In the genomic region with DNA sequence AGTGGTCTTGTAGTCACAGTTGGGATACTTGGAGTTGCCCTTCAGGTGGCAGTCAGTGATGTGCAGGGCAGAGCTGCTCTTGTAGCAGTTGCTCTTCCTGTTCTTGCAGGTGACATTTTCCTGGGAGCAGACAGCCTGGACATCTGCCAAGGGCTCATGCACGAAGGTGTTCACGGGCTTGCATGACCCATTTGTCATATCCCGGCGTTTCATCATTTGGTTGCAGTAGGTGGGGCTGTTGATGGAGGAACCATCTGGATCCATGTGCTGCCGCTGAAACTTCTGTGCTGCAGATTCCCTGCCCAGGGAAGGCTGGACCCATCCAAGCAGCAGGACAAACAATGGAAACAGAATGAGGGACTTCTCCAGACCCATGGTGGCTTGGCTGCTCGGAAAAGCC, we compare ENCODE assay signal across 33 mouse cellular contexts. TPM values are rescaled to one million over a fixed set of nuclear protein-coding genes. Genes with fewer than 3 reads are reported as not detected.
DNase-seq lines count a peak whose midpoint lies in the region; ATAC-seq lines count a peak whose summit lies in the region.
"Had no signal": no experiment of that assay in that cellular context is flagged by ENCODE, and none has a peak within 500 bp of the region (broad histone marks: within the 10 kb centered on the region; RNA-seq: fewer than 3 reads in every experiment).

No protein-coding gene starts in this region.

- H3K4me3 ChIP-seq in heart, embryonic 10.5 days = no peak overlapping the region
- H3K4me3 ChIP-seq in liver, embryonic 12.5 days = no peak overlapping the region
- no peak overlapping the region for H3K4me3 ChIP-seq in liver, embryonic 11.5 days (ENCODE audit: low read depth, low read length)
- H3K4me3 ChIP-seq in neural tube, embryonic 15.5 days (replicated peaks) = no peak overlapping the region
- H3K4me3 ChIP-seq: embryonic facial prominence, embryonic 12.5 days; forebrain, embryonic 10.5 days; forebrain, embryonic 15.5 days; heart, embryonic 12.5 days; lung, embryonic 15.5 days had no signal

- H3K9me3 ChIP-seq in heart, embryonic 10.5 days = no peaks in the 10 kb centered on the region
- H3K9me3 ChIP-seq in liver, embryonic 12.5 days (replicated peaks) = no peaks in the 10 kb centered on the region
- H3K9me3 ChIP-seq in liver, embryonic 11.5 days (ENCODE audit: control insufficient read depth, low read length) = no peaks in the 10 kb centered on the region
- no peaks in the 10 kb centered on the region for H3K9me3 ChIP-seq in neural tube, embryonic 15.5 days (replicated peaks)
- H3K9me3 ChIP-seq: embryonic facial prominence, embryonic 12.5 days; forebrain, embryonic 10.5 days; forebrain, embryonic 15.5 days; G1E; heart, embryonic 12.5 days; lung, embryonic 15.5 days had no signal

- no peaks in the 10 kb centered on the region for H3K36me3 ChIP-seq in heart, embryonic 10.5 days
- H3K36me3 ChIP-seq in liver, embryonic 12.5 days = no peaks in the 10 kb centered on the region
- H3K36me3 ChIP-seq in liver, embryonic 11.5 days (ENCODE audit: control insufficient read depth, insufficient read depth, low read length) = no peaks in the 10 kb centered on the region
- H3K36me3 ChIP-seq in neural tube, embryonic 15.5 days = no peaks in the 10 kb centered on the region
- H3K36me3 ChIP-seq: embryonic facial prominence, embryonic 12.5 days; forebrain, embryonic 10.5 days; forebrain, embryonic 15.5 days; G1E; heart, embryonic 12.5 days; lung, embryonic 15.5 days had no signal

- no peak for ATAC-seq in liver, embryonic 12.5 days
- no peak for ATAC-seq in liver, embryonic 11.5 days (replicated peaks; ENCODE audit: low FRiP score)
- ATAC-seq in neural tube, embryonic 15.5 days (ENCODE audit: low FRiP score) = no peak
- ATAC-seq: forebrain, embryonic 15.5 days; inflammation-experienced regulatory T-cells, adult 6 months; midbrain, embryonic 16.5 days had no signal

- WGBS in heart, embryonic 10.5 days = 84% methylated on average over 6 of the region's 6 CpGs
- 88% methylated on average over 6 of the region's 6 CpGs for WGBS in liver, embryonic 12.5 days (ENCODE audit: insufficient replicate concordance)
- 88% methylated on average over 6 of the region's 6 CpGs for WGBS in liver, embryonic 11.5 days
- 87% methylated on average over 6 of the region's 6 CpGs for WGBS in neural tube, embryonic 15.5 days

- H3K4me1 ChIP-seq in heart, embryonic 10.5 days = 0 out of 2 replicates have a peak, but pooled peaks cover 6% of the 10 kb centered on the region
- H3K4me1 ChIP-seq in liver, embryonic 12.5 days = peaks cover 94% of the 10 kb centered on the region
- peaks cover 41% of the 10 kb centered on the region for H3K4me1 ChIP-seq in liver, embryonic 11.5 days (replicated peaks; ENCODE audit: control insufficient read depth, insufficient read depth, low read length)
- no peaks in the 10 kb centered on the region for H3K4me1 ChIP-seq in neural tube, embryonic 15.5 days
- H3K4me1 ChIP-seq: embryonic facial prominence, embryonic 12.5 days; forebrain, embryonic 15.5 days; lung, embryonic 15.5 days had no signal

- H3K27ac ChIP-seq in heart, embryonic 10.5 days = no peak overlapping the region
- peak overlapping the region; percentile 89 for H3K27ac ChIP-seq in liver, embryonic 12.5 days
- no peak overlapping the region for H3K27ac ChIP-seq in liver, embryonic 11.5 days (ENCODE audit: low read depth, low read length)
- no peak overlapping the region for H3K27ac ChIP-seq in neural tube, embryonic 15.5 days (replicated peaks)
- H3K27ac ChIP-seq: embryonic facial prominence, embryonic 12.5 days; forebrain, embryonic 10.5 days; forebrain, embryonic 15.5 days; hindbrain, embryonic 14.5 days; lung, embryonic 15.5 days had no signal

- peak; percentile 33 to 36 for DNase-seq in cerebellum, postnatal 10 days
- DNase-seq in cerebellum, postnatal 4 days (ENCODE audit: low spot score in 2 of 2) = no peak
- peak; percentile 88 for DNase-seq in heart, adult 11 months
- DNase-seq in heart, embryonic 10.5 days (ENCODE audit: low spot score) = no peak
- no peak for DNase-seq in liver, embryonic 11.5 days (ENCODE audit: low spot score)
- peak; percentile 41 for DNase-seq in brain, adult 2 months (ENCODE audit: low read depth, low spot score)
- DNase-seq: adrenal gland, adult 8-10 months; cerebellum, adult 9-10 months; gastrocnemius, postnatal 25 days; heart, adult 18-20 months; heart, postnatal 4 days; kidney, adult 11 months; kidney, postnatal 14 days; layer of hippocampus, postnatal 36 days had no signal

- H3K9ac ChIP-seq in liver, embryonic 12.5 days = no peak overlapping the region
- no peak overlapping the region for H3K9ac ChIP-seq in liver, embryonic 11.5 days (ENCODE audit: low read depth, low read length)
- H3K9ac ChIP-seq in neural tube, embryonic 15.5 days (replicated peaks) = no peak overlapping the region
- H3K9ac ChIP-seq: embryonic facial prominence, embryonic 12.5 days; forebrain, embryonic 15.5 days; heart, embryonic 12.5 days; hindbrain, embryonic 14.5 days; lung, embryonic 15.5 days had no signal

- H3K27me3 ChIP-seq in heart, embryonic 10.5 days (ENCODE audit: insufficient read depth, poor library complexity, severe bottlenecking) = no peaks in the 10 kb centered on the region
- H3K27me3 ChIP-seq in liver, embryonic 12.5 days (replicated peaks) = no peaks in the 10 kb centered on the region
- H3K27me3 ChIP-seq in liver, embryonic 11.5 days (replicated peaks; ENCODE audit: control insufficient read depth, insufficient read depth, low read length) = no peaks in the 10 kb centered on the region
- no peaks in the 10 kb centered on the region for H3K27me3 ChIP-seq in neural tube, embryonic 15.5 days (replicated peaks)
- H3K27me3 ChIP-seq: embryonic facial prominence, embryonic 12.5 days; forebrain, embryonic 15.5 days; heart, embryonic 12.5 days; lung, embryonic 15.5 days had no signal

- H3K4me2 ChIP-seq in liver, embryonic 12.5 days = no peak overlapping the region
- no peak overlapping the region for H3K4me2 ChIP-seq in liver, embryonic 11.5 days
- no peak overlapping the region for H3K4me2 ChIP-seq in neural tube, embryonic 15.5 days
- H3K4me2 ChIP-seq: embryonic facial prominence, embryonic 12.5 days; forebrain, embryonic 15.5 days; heart, embryonic 12.5 days; hindbrain, embryonic 14.5 days; lung, embryonic 15.5 days; midbrain, embryonic 11.5 days had no signal

RNA-seq across cellular contexts. Expression of a gene that starts 1.1 kb away (rescaled TPM):
- not detected in 2 replicates for polyA plus RNA-seq in heart, embryonic 10.5 days (2016; fragmentation: Nextera tagmentation; extraction: Ambion mirVana)
- not detected in 2 replicates for polyA plus RNA-seq in liver, embryonic 12.5 days (2016; fragmentation: Nextera tagmentation; extraction: Ambion mirVana)
- not detected in 2 replicates for polyA plus RNA-seq in liver, embryonic 11.5 days (2014; fragmentation: Nextera tagmentation; extraction: Ambion mirVana)
- polyA plus RNA-seq in neural tube, embryonic 15.5 days (2015; fragmentation: Nextera tagmentation; extraction: Ambion mirVana) = 1.1 and 1.5 TPM in 2 replicates
- polyA plus RNA-seq: embryonic facial prominence, embryonic 12.5 days; forebrain, embryonic 10.5 days; G1E; heart, embryonic 12.5 days; inflammation-experienced regulatory T-cells, adult 6 months; midbrain, embryonic 11.5 days had no signal

RNA-seq across cellular contexts. Expression of a gene that starts 16.5 kb away (rescaled TPM):
- not detected in 2 replicates for polyA plus RNA-seq in heart, embryonic 10.5 days (2016; fragmentation: Nextera tagmentation; extraction: Ambion mirVana)
- polyA plus RNA-seq in liver, embryonic 12.5 days (2016; fragmentation: Nextera tagmentation; extraction: Ambion mirVana) = not detected in 2 replicates
- not detected in 2 replicates for polyA plus RNA-seq in liver, embryonic 11.5 days (2014; fragmentation: Nextera tagmentation; extraction: Ambion mirVana)
- not detected in 2 replicates for polyA plus RNA-seq in neural tube, embryonic 15.5 days (2015; fragmentation: Nextera tagmentation; extraction: Ambion mirVana)
- polyA plus RNA-seq: embryonic facial prominence, embryonic 12.5 days; forebrain, embryonic 10.5 days; forebrain, embryonic 15.5 days; frontal cortex, adult 2 months; G1E; heart, embryonic 12.5 days; heart, postnatal 0 days; hindbrain, embryonic 14.5 days; inflammation-experienced regulatory T-cells, adult 6 months; kidney, embryonic 14.5 days; limb, embryonic 11.5 days; liver, adult 2 months; lung, embryonic 15.5 days; midbrain, embryonic 11.5 days; midbrain, embryonic 16.5 days; neural tube, embryonic 11.5 days; stomach, embryonic 14.5 days had no signal

RNA-seq across cellular contexts. Expression of a gene that starts 21.8 kb away (rescaled TPM):
- 0.14 and 0.87 TPM in 2 replicates for polyA plus RNA-seq in heart, embryonic 10.5 days (2016; fragmentation: Nextera tagmentation; extraction: Ambion mirVana)
- polyA plus RNA-seq in liver, embryonic 12.5 days (2016; fragmentation: Nextera tagmentation; extraction: Ambion mirVana) = 2.3 and 4.0 TPM in 2 replicates
- polyA plus RNA-seq in liver, embryonic 11.5 days (2014; fragmentation: Nextera tagmentation; extraction: Ambion mirVana) = 3.2 and 4.2 TPM in 2 replicates
- 1.0 and 2.2 TPM in 2 replicates for polyA plus RNA-seq in neural tube, embryonic 15.5 days (2015; fragmentation: Nextera tagmentation; extraction: Ambion mirVana)

RNA-seq across cellular contexts. Expression of a gene that starts 31.3 kb away (rescaled TPM):
- 0.13 TPM in 1 of 2 replicates, not detected in the other for polyA plus RNA-seq in heart, embryonic 10.5 days (2016; fragmentation: Nextera tagmentation; extraction: Ambion mirVana)
- polyA plus RNA-seq in liver, embryonic 12.5 days (2016; fragmentation: Nextera tagmentation; extraction: Ambion mirVana) = not detected in 2 replicates
- polyA plus RNA-seq in liver, embryonic 11.5 days (2014; fragmentation: Nextera tagmentation; extraction: Ambion mirVana) = not detected in 2 replicates
- polyA plus RNA-seq in neural tube, embryonic 15.5 days (2015; fragmentation: Nextera tagmentation; extraction: Ambion mirVana) = not detected in 2 replicates
- polyA plus RNA-seq: embryonic facial prominence, embryonic 12.5 days; forebrain, embryonic 10.5 days; forebrain, embryonic 15.5 days; frontal cortex, adult 2 months; G1E; heart, embryonic 12.5 days; heart, postnatal 0 days; hindbrain, embryonic 14.5 days; inflammation-experienced regulatory T-cells, adult 6 months; limb, embryonic 11.5 days; liver, adult 2 months; lung, embryonic 15.5 days; midbrain, embryonic 11.5 days; midbrain, embryonic 16.5 days; neural tube, embryonic 11.5 days; stomach, embryonic 14.5 days had no signal

RNA-seq across cellular contexts. Expression of a gene that starts 53.4 kb away (rescaled TPM):
- polyA plus RNA-seq in heart, embryonic 10.5 days (2016; fragmentation: Nextera tagmentation; extraction: Ambion mirVana) = not detected in 2 replicates
- not detected in 2 replicates for polyA plus RNA-seq in liver, embryonic 12.5 days (2016; fragmentation: Nextera tagmentation; extraction: Ambion mirVana)
- not detected in 2 replicates for polyA plus RNA-seq in liver, embryonic 11.5 days (2014; fragmentation: Nextera tagmentation; extraction: Ambion mirVana)
- not detected in 2 replicates for polyA plus RNA-seq in neural tube, embryonic 15.5 days (2015; fragmentation: Nextera tagmentation; extraction: Ambion mirVana)
- polyA plus RNA-seq: embryonic facial prominence, embryonic 12.5 days; forebrain, embryonic 10.5 days; forebrain, embryonic 15.5 days; frontal cortex, adult 2 months; G1E; heart, embryonic 12.5 days; heart, postnatal 0 days; hindbrain, embryonic 14.5 days; inflammation-experienced regulatory T-cells, adult 6 months; kidney, embryonic 14.5 days; limb, embryonic 11.5 days; liver, adult 2 months; lung, embryonic 15.5 days; midbrain, embryonic 11.5 days; midbrain, embryonic 16.5 days; neural tube, embryonic 11.5 days; stomach, embryonic 14.5 days had no signal

Comparison
In these comparisons a context has a peak if more than half of its experiments do, and no peak if none do; other contexts are left out.
1. DNase-seq: peak in cerebellum, postnatal 10 days (2 of 2), heart, adult 11 months (single experiment) and brain, adult 2 months (single experiment); none in cerebellum, postnatal 4 days (0 of 2), heart, embryonic 10.5 days (single experiment) and liver, embryonic 11.5 days (single experiment).